Mouse (Mus musculus): ENCODE measurements around the gene Stpg3.

GRCm38 (mm10) chr2:25210686-25211085 is 3.8 kb downstream of the Stpg3 start:
- no peak for TF ChIP-seq CTCF (IDR thresholded peaks at IDR 0.05; ENCODE audit: control insufficient read depth, insufficient read depth, low read length)
- no peak for TF ChIP-seq POLR2A (IDR thresholded peaks at IDR 0.05; ENCODE audit: borderline replicate concordance, control insufficient read depth, low read depth, low read length)
